Mouse (Mus musculus) kidney, embryonic 15.5 days (tissue): ENCODE measurements around the gene Gm11562. TPM values are rescaled to one million over a fixed set of nuclear protein-coding genes. Genes with fewer than 3 reads are reported as not detected.
A peak's percentile ranks its signal among the peaks of the same experiment; 100 is the strongest.

Experiments
- ATAC-seq: fragments of 200-750 bp; cut with Nextera tagmentation; replicated peaks from 2 replicates; pipeline ENCODE4 v1.8.0; 2017; ENCODE audit warnings: moderate TSS enrichment; ENCODE audit not compliant: low FRiP score
- H3K27ac ChIP-seq: fragments of 300-500 bp; sonication (generic); 2 replicates; pipeline ENCODE4 v1.5.1; 2015; ENCODE audit warnings: mild to moderate bottlenecking, inconsistent platforms
- H3K27me3 ChIP-seq: fragments of 300-500 bp; sonication (generic); 2 replicates; pipeline ENCODE4 v1.6.1; 2015; ENCODE audit warnings: inconsistent platforms
- H3K36me3 ChIP-seq: fragments of 300-500 bp; sonication (generic); 2 replicates; pipeline ENCODE4 v1.6.1; 2015; ENCODE audit warnings: inconsistent platforms
- H3K4me1 ChIP-seq: fragments of 300-500 bp; sonication (generic); 2 replicates; pipeline ENCODE4 v1.6.1; 2015; ENCODE audit warnings: inconsistent platforms
- H3K4me2 ChIP-seq: fragments of 300-500 bp; sonication (generic); 2 replicates; pipeline ENCODE4 v1.6.1; 2015; ENCODE audit warnings: moderate library complexity, mild to moderate bottlenecking, inconsistent platforms
- H3K4me3 ChIP-seq: fragments of 300-500 bp; sonication (generic); replicated peaks from 2 replicates; pipeline ENCODE4 v1.5.1; 2015; ENCODE audit warnings: mild to moderate bottlenecking, inconsistent platforms
- H3K9ac ChIP-seq: fragments of 300-500 bp; sonication (generic); 2 replicates; pipeline ENCODE4 v1.6.1; 2015; ENCODE audit warnings: mild to moderate bottlenecking, inconsistent platforms
- H3K9me3 ChIP-seq: fragments of 300-500 bp; sonication (generic); replicated peaks from 2 replicates; pipeline ENCODE4 v1.6.1; 2016; ENCODE audit warnings: inconsistent platforms
- WGBS: fragments of 180-500 bp; shearing (Covaris S2); methylation state at CpG from one replicate; pipeline ENCODE4 v1.1.7; 2015; ENCODE audit warnings: mixed read lengths; 5-methylcytosine and 5-hydroxymethylcytosine counted together
- polyA plus RNA-seq: library from polyadenylated mRNA; unstranded; fragments of >200 nt; fragmentation: Nextera tagmentation; extraction: Ambion mirVana; gene quantifications from 2 replicates; pipeline ENCODE4 v1.2.1, GENCODE M21; 2015

Gm11562 gene
- polyA plus RNA-seq, 1 experiment from 2014 or later, result not detected

DNA sequence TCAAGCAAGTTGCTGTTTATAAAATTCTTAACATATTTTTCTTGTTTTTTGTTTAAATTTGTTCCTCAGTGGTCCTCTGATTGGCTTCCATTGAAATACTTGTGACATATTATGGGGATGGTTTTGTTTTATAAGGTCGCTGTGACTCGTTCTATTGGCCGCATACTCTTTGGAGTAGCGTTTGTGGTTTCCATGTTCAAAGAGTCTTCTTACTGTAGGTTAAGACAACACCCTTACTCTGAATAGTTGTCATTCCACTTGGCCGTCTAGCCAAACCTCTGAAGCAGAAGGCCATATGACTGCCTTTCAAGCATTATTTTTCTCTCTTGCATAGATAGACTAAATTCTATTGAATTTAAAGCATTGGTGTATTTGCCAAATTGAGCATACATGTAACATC, 39.2 kb downstream of the Gm11562 start:
- no peaks in the 10 kb centered on the region for H3K36me3 ChIP-seq
- no peak overlapping the region for H3K9ac ChIP-seq
- H3K27ac ChIP-seq, result no peak overlapping the region
- H3K4me2 ChIP-seq, result no peak overlapping the region
- H3K27me3 ChIP-seq, result no peaks in the 10 kb centered on the region
- WGBS, result 91% methylated on average over 5 of the region's 5 CpGs
- ATAC-seq, result no peak
- H3K9me3 ChIP-seq, result no peaks in the 10 kb centered on the region
- H3K4me1 ChIP-seq, result no peaks in the 10 kb centered on the region
- no peak overlapping the region for H3K4me3 ChIP-seq

DNA sequence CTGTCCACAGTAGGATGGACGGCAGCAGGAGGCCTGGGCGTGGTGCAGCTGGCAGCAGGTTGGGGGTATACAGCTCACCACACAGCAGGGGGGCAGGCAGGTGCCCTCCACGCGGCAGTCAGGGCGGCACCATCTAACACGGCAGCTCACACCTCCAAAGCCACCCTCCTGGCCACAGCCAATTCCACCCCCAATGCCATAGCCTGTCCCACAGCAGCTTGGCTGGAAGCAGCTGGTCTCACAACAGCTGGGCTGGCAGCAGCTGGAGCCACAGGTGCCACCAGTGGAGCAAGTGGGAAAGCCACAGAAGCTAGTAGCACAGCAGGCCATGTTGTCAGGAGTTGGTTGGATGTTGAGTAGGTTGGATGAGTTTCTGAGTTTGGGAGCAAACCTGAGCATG, 39.6 kb downstream of the Gm11562 start, which contains the start of gene Krtap1-5:
Gene Krtap1-5 (minus strand): TSS at position 381 of the 400 bp plus-strand sequence.
- H3K36me3 ChIP-seq, result no peaks in the 10 kb centered on the region
- no peak for ATAC-seq
- no peaks in the 10 kb centered on the region for H3K27me3 ChIP-seq
- H3K9ac ChIP-seq, result no peak within 1 kb of the TSS
- no peaks in the 10 kb centered on the region for H3K9me3 ChIP-seq
- H3K4me1 ChIP-seq, result no peaks in the 10 kb centered on the region
- H3K27ac ChIP-seq, result no peak within 1 kb of the TSS
- H3K4me3 ChIP-seq, result no peak within 1 kb of the TSS
- WGBS, result 83% methylated on average over 6 of the region's 6 CpGs
- H3K4me2 ChIP-seq, result no peak within 1 kb of the TSS

GRCm38 (mm10) chr11:99574106-99574505, 46.1 kb downstream of the Gm11562 start:
- 1% methylated on average over 7 of the region's 7 CpGs for WGBS
- Histone ChIP-seq H3K4me2 (peak overlapping the region; percentile 36), H3K9me3 (no peaks in the 10 kb centered on the region), H3K36me3 (no peaks in the 10 kb centered on the region), H3K27ac (no peak overlapping the region), H3K27me3 (peaks cover 3% of the 10 kb centered on the region; the same call in 1 of the 2 replicates), H3K9ac (no peak overlapping the region), H3K4me3 (no peak overlapping the region), H3K4me1 (no peaks in the 10 kb centered on the region)
- ATAC-seq, result 0 out of 2 replicates have a peak, but pooled peaks have one; percentile 67

GRCm38 (mm10) chr11:99573164-99573563, 47.1 kb downstream of the Gm11562 start:
- Histone ChIP-seq H3K27me3 (peaks cover 3% of the 10 kb centered on the region; the same call in 1 of the 2 replicates), H3K4me3 (no peak overlapping the region), H3K9me3 (no peaks in the 10 kb centered on the region), H3K36me3 (no peaks in the 10 kb centered on the region), H3K4me1 (no peaks in the 10 kb centered on the region), H3K4me2 (no peak overlapping the region), H3K9ac (no peak overlapping the region), H3K27ac (no peak overlapping the region)
- WGBS, result 57% methylated on average over 4 of the region's 4 CpGs
- ATAC-seq, result no peak

Other genes with a start within 250 kb of the Gm11562 start
- gene Krt28, start 245.5 kb downstream of the Gm11562 start, polyA plus RNA-seq, result 0.10 and 0.31 TPM in 2 replicates
- gene Krt10, start 231.1 kb downstream of the Gm11562 start, polyA plus RNA-seq, result 28.7 and 35.2 TPM in 2 replicates
- gene Krt12, start 198.2 kb downstream of the Gm11562 start, polyA plus RNA-seq, result not detected in 2 replicates
- 1.2 and 1.7 TPM in 2 replicates for gene Krt20, start 182.3 kb downstream of the Gm11562 start, polyA plus RNA-seq
- 19.9 and 20.3 TPM in 2 replicates for gene Krt23, start 127.3 kb downstream of the Gm11562 start, polyA plus RNA-seq
- 0.32 and 0.43 TPM in 2 replicates for gene Krt39, start 99.1 kb downstream of the Gm11562 start, polyA plus RNA-seq
- gene Krt40, start 77.3 kb downstream of the Gm11562 start, polyA plus RNA-seq, result not detected in 2 replicates
- gene Krtap3-3, start 69.6 kb downstream of the Gm11562 start, polyA plus RNA-seq, result not detected in 2 replicates
- gene Krtap3-2, start 63.6 kb downstream of the Gm11562 start, polyA plus RNA-seq, result not detected in 2 replicates
- gene Gm11939, start 61.0 kb downstream of the Gm11562 start, polyA plus RNA-seq, result not detected in 2 replicates
- not detected in 2 replicates for gene Krtap3-1, start 53.8 kb downstream of the Gm11562 start, polyA plus RNA-seq
- not detected in 2 replicates for gene Krtap1-5, start 39.4 kb downstream of the Gm11562 start, polyA plus RNA-seq
- gene Krtap1-4, start 36.8 kb downstream of the Gm11562 start, polyA plus RNA-seq, result not detected in 2 replicates
- gene Krtap1-3, start 29.1 kb downstream of the Gm11562 start, polyA plus RNA-seq, result not detected in 2 replicates
- not detected in 2 replicates for gene Krtap9-3, start 22.3 kb downstream of the Gm11562 start, polyA plus RNA-seq
- gene Gm11938, start 17.1 kb downstream of the Gm11562 start, polyA plus RNA-seq, result not detected in 2 replicates
- gene Gm11937, start 10.2 kb downstream of the Gm11562 start, polyA plus RNA-seq, result not detected in 2 replicates
- not detected in 2 replicates for gene Krtap2-4, start 5.6 kb downstream of the Gm11562 start, polyA plus RNA-seq
- not detected in 2 replicates for gene Krtap4-1, start 7.8 kb upstream of the Gm11562 start, polyA plus RNA-seq
- not detected in 2 replicates for gene Krtap4-2, start 14.6 kb upstream of the Gm11562 start, polyA plus RNA-seq
- not detected in 2 replicates for gene Krtap4-7, start 23.7 kb upstream of the Gm11562 start, polyA plus RNA-seq
- not detected in 2 replicates for gene Gm11555, start 29.8 kb upstream of the Gm11562 start, polyA plus RNA-seq
- gene Gm11563, start 38.5 kb upstream of the Gm11562 start, polyA plus RNA-seq, result not detected in 2 replicates
- gene Krtap4-6, start 45.5 kb upstream of the Gm11562 start, polyA plus RNA-seq, result not detected in 2 replicates
- not detected in 2 replicates for gene Gm14190, start 70.3 kb upstream of the Gm11562 start, polyA plus RNA-seq
- not detected in 2 replicates for gene Gm14180, start 113.9 kb upstream of the Gm11562 start, polyA plus RNA-seq
- not detected in 2 replicates for gene Gm11595, start 152.5 kb upstream of the Gm11562 start, polyA plus RNA-seq
- not detected in 2 replicates for gene Krtap4-8, start 160.3 kb upstream of the Gm11562 start, polyA plus RNA-seq
- not detected in 2 replicates for gene Krtap4-9, start 164.8 kb upstream of the Gm11562 start, polyA plus RNA-seq
- gene Gm11596, start 173.0 kb upstream of the Gm11562 start, polyA plus RNA-seq, result not detected in 2 replicates
- not detected in 2 replicates for gene Gm11569, start 178.5 kb upstream of the Gm11562 start, polyA plus RNA-seq
- not detected in 2 replicates for gene Gm11554, start 184.0 kb upstream of the Gm11562 start, polyA plus RNA-seq
- gene Krtap4-13, start 189.5 kb upstream of the Gm11562 start, polyA plus RNA-seq, result not detected in 2 replicates
- gene Gm11564, start 195.2 kb upstream of the Gm11562 start, polyA plus RNA-seq, result not detected in 2 replicates
- gene 2300003K06Rik, start 217.6 kb upstream of the Gm11562 start, polyA plus RNA-seq, result not detected in 2 replicates
- gene Krtap4-16, start 231.2 kb upstream of the Gm11562 start, polyA plus RNA-seq, result not detected in 2 replicates
- not detected in 2 replicates for gene Gm11568, start 237.5 kb upstream of the Gm11562 start, polyA plus RNA-seq
- not detected in 2 replicates for gene Gm11559, start 244.0 kb upstream of the Gm11562 start, polyA plus RNA-seq